8 mouse cellular contexts compared by ENCODE assay signal in the genomic region with DNA sequence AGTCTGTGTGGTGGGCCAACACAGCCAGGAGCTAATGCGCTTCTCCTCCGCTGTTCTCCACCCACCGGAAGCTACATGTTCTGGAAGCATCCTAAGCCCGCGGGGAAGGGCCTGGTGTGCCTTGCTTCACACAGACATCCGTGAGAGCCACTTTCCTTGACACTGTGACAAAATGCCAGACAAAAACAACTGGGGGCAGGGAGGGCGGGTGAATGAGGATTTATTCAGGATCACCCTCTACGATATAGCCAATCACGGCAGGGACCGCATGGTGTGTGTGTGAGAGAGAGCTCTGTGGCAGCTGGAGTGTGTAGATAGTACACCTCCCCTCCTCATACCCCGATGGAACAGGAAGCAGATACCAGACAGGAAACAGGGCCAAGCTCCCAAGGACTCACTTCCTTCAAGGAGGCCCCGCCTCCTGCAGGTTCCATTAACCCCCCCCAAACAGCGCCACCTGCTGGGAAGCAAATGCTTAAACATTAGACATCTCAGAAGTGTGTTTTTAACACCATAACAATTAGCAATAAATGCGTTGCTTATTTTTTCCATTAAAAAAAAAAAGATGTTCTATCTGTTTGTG. TPM values are rescaled to one million over a fixed set of nuclear protein-coding genes. Genes with fewer than 3 reads are reported as not detected.
DNase-seq lines count a peak whose midpoint lies in the region; ATAC-seq and TF ChIP-seq lines count a peak whose summit lies in the region.

No protein-coding gene starts in this region.

- 73% methylated on average over 14 of the region's 14 CpGs for WGBS in heart, embryonic 14.5 days
- 35% methylated on average over 14 of the region's 14 CpGs for WGBS in liver, embryonic 15.5 days (ENCODE audit: insufficient replicate concordance)

- TF ChIP-seq CTCF in testis, adult 2 months (IDR thresholded peaks at IDR 0.05; ENCODE audit: control insufficient read depth, insufficient read depth, insufficient replicate concordance, low read depth, low read length) = peak; percentile 66; the same call in 1 of the 2 replicates

- H3K9me3 ChIP-seq in heart, embryonic 14.5 days (ENCODE audit: control insufficient read depth, low read length) = no peaks in the 10 kb centered on the region
- no peaks in the 10 kb centered on the region for H3K9me3 ChIP-seq in liver, embryonic 15.5 days (replicated peaks)

- H3K27me3 ChIP-seq in heart, embryonic 14.5 days (ENCODE audit: control insufficient read depth, insufficient read depth, low read length) = no peaks in the 10 kb centered on the region
- no peaks in the 10 kb centered on the region for H3K27me3 ChIP-seq in liver, embryonic 15.5 days
- no peaks in the 10 kb centered on the region for H3K27me3 ChIP-seq in testis, adult 2 months (ENCODE audit: control insufficient read depth, insufficient read depth, low read length)

- peaks cover 9 to 18% of the 10 kb centered on the region in 2 experiments for H3K4me1 ChIP-seq in heart, embryonic 14.5 days (ENCODE audit: control insufficient read depth in 2 of 2, insufficient read depth in 2 of 2, low read length in 2 of 2)
- peaks cover 8% of the 10 kb centered on the region for H3K4me1 ChIP-seq in liver, embryonic 15.5 days (replicated peaks)
- peaks cover 6% of the 10 kb centered on the region; the same call in 1 of the 2 replicates for H3K4me1 ChIP-seq in testis, adult 2 months (ENCODE audit: control insufficient read depth, insufficient read depth, low read length)

- no peaks in the 10 kb centered on the region for H3K36me3 ChIP-seq in heart, embryonic 14.5 days (ENCODE audit: control insufficient read depth, insufficient read depth, low read length)
- H3K36me3 ChIP-seq in liver, embryonic 15.5 days (replicated peaks) = no peaks in the 10 kb centered on the region
- no peaks in the 10 kb centered on the region for H3K36me3 ChIP-seq in testis, adult 2 months (ENCODE audit: control insufficient read depth, insufficient read depth, low read length)

- TF ChIP-seq POLR2A in testis, adult 2 months (IDR thresholded peaks at IDR 0.05; ENCODE audit: control insufficient read depth, low read depth, low read length) = no peak

- peak overlapping the region; percentile 4 to 67 for H3K27ac ChIP-seq in heart, embryonic 14.5 days (replicated peaks in 1 of 2; ENCODE audit: control insufficient read depth in 1 of 2, insufficient read depth in 1 of 2, low read depth in 2 of 2, low read length in 2 of 2)
- H3K27ac ChIP-seq in liver, embryonic 15.5 days (replicated peaks) = no peak overlapping the region
- no peak overlapping the region for H3K27ac ChIP-seq in testis, adult 2 months (ENCODE audit: control insufficient read depth, insufficient read depth, low read depth, low read length)

- DNase-seq in CD4-positive, CD25-positive, alpha-beta regulatory T cell, adult 2 months (ENCODE audit: low read depth, low spot score) = peak; percentile 80
- peak; percentile 95 for DNase-seq in ZHBTc4 (ENCODE audit: low read depth, low spot score)
- DNase-seq in left cerebral cortex, adult 8-10 months (ENCODE audit: low spot score in 2 of 2) = no peak
- DNase-seq in left cerebral cortex, adult 11 months (ENCODE audit: low spot score) = no peak
- no peak for DNase-seq in cerebellum, adult 8-10 months

- H3K4me2 ChIP-seq in heart, embryonic 14.5 days (ENCODE audit: low read length) = no peak overlapping the region
- H3K4me2 ChIP-seq in liver, embryonic 15.5 days = peak overlapping the region; percentile 29; the same call in 1 of the 2 replicates

- no peak overlapping the region for H3K4me3 ChIP-seq in heart, embryonic 14.5 days (ENCODE audit: control insufficient read depth in 1 of 2, insufficient read depth in 1 of 2, low read depth in 1 of 2, low read length in 2 of 2)
- no peak overlapping the region for H3K4me3 ChIP-seq in liver, embryonic 15.5 days (replicated peaks)
- peak overlapping the region; percentile 69 for H3K4me3 ChIP-seq in testis, adult 2 months (ENCODE audit: control insufficient read depth, low read depth, low read length)

- H3K9ac ChIP-seq in heart, embryonic 14.5 days (ENCODE audit: low read length) = no peak overlapping the region
- no peak overlapping the region for H3K9ac ChIP-seq in liver, embryonic 15.5 days

- ATAC-seq in heart, embryonic 14.5 days (ENCODE audit: insufficient number of reproducible peaks, insufficient read depth, low FRiP score, low read depth) = 0 out of 2 replicates have a peak, but pooled peaks have one; percentile 66
- ATAC-seq in liver, embryonic 15.5 days (ENCODE audit: insufficient read depth) = peak; percentile 44; the same call in 1 of the 2 replicates

RNA-seq across cellular contexts. Expression of a gene that starts 14.0 kb away (rescaled TPM):
- polyA plus RNA-seq in heart, embryonic 14.5 days (2014; fragmentation: Nextera tagmentation; extraction: Ambion mirVana) = 436 and 437 TPM in 2 replicates
- polyA plus RNA-seq in liver, embryonic 15.5 days (2015; fragmentation: Nextera tagmentation; extraction: Ambion mirVana) = 90.5 and 100 TPM in 2 replicates
- 29.8 and 41.4 TPM in 2 replicates for polyA plus RNA-seq in testis, adult 2 months (2012; rRNA removed)
- total RNA-seq in left cerebral cortex, adult 8-10 months (2022) = 100 to 1,000 TPM; 498 to 528 (median 508) TPM

Comparison
In these comparisons a context has a peak if more than half of its experiments do, and no peak if none do; other contexts are left out.
1. DNase-seq: peak in CD4-positive, CD25-positive, alpha-beta regulatory T cell, adult 2 months (single experiment) and ZHBTc4 (single experiment); none in left cerebral cortex, adult 8-10 months (0 of 2), left cerebral cortex, adult 11 months (single experiment) and cerebellum, adult 8-10 months (single experiment).
2. H3K27ac ChIP-seq: peak in heart, embryonic 14.5 days (2 of 2); none in liver, embryonic 15.5 days (single experiment) and testis, adult 2 months (single experiment).